Comparison of ENCODE assay signal across 9 mouse cellular contexts in the genomic region with DNA sequence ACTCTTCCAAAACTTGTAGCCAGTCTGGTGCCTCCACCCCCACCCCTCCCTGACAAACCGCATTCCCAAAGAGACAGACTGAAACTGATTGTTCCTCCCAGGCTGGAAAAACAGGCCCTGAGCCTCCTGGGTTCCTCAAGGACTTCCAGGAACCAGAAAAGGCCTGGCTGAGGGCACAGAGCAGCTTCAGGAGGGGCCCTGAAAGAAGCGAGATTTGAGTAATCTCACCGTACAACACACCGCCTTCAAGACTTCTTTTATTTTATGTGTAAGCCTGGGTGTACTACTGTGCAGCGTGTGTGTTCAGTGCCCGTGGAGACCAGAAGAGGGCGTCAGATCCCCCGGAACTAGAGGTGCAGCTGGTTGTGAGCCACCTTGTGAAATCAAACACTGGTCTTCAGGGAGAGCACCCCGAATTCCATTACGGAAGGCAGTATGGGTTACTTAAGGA.
DNase-seq lines count a peak whose midpoint lies in the region; ATAC-seq and TF ChIP-seq lines count a peak whose summit lies in the region.
"Had no signal": no experiment of that assay in that cellular context is flagged by ENCODE, and none has a peak within 500 bp of the region (broad histone marks: within the 10 kb centered on the region; RNA-seq: fewer than 3 reads in every experiment).

No protein-coding gene starts in this region.

- H3K36me3 ChIP-seq in embryonic facial prominence, embryonic 13.5 days: no peaks in the 10 kb centered on the region
- H3K36me3 ChIP-seq in liver, embryonic 11.5 days (ENCODE audit: control insufficient read depth, insufficient read depth, low read length): no peaks in the 10 kb centered on the region
- no peaks in the 10 kb centered on the region for H3K36me3 ChIP-seq in neural tube, embryonic 13.5 days

- H3K4me1 ChIP-seq in embryonic facial prominence, embryonic 13.5 days: peaks cover 22% of the 10 kb centered on the region
- peaks cover 14% of the 10 kb centered on the region for H3K4me1 ChIP-seq in liver, embryonic 11.5 days (replicated peaks; ENCODE audit: control insufficient read depth, insufficient read depth, low read length)
- H3K4me1 ChIP-seq in neural tube, embryonic 13.5 days (replicated peaks): peaks cover 32% of the 10 kb centered on the region

- H3K4me3 ChIP-seq in left cerebral cortex, adult 2 months: no peak overlapping the region
- no peak overlapping the region for H3K4me3 ChIP-seq in embryonic facial prominence, embryonic 13.5 days
- no peak overlapping the region for H3K4me3 ChIP-seq in liver, embryonic 11.5 days (ENCODE audit: low read depth, low read length)
- no peak overlapping the region for H3K4me3 ChIP-seq in neural tube, embryonic 13.5 days

- no peak for DNase-seq in left cerebral cortex, adult 2 months (ENCODE audit: extremely low spot score in 1 of 2, low spot score in 2 of 2)
- no peak for DNase-seq in left cerebral cortex, adult 18-20 months (ENCODE audit: low spot score in 2 of 2)
- no peak for DNase-seq in liver, embryonic 11.5 days (ENCODE audit: low spot score)
- no peak for DNase-seq in left cerebral cortex, postnatal 14 days (ENCODE audit: low spot score in 2 of 2)
- DNase-seq in heart, adult 11 months: no peak

- H3K4me2 ChIP-seq in embryonic facial prominence, embryonic 13.5 days: no peak overlapping the region
- no peak overlapping the region for H3K4me2 ChIP-seq in liver, embryonic 11.5 days
- peak overlapping the region; percentile 33; the same call in 1 of the 2 replicates for H3K4me2 ChIP-seq in neural tube, embryonic 13.5 days

- TF ChIP-seq CTCF in left cerebral cortex, adult 2 months (IDR thresholded peaks at IDR 0.05): peak; percentile 28

- no peaks in the 10 kb centered on the region for H3K27me3 ChIP-seq in embryonic facial prominence, embryonic 13.5 days
- no peaks in the 10 kb centered on the region for H3K27me3 ChIP-seq in liver, embryonic 11.5 days (replicated peaks; ENCODE audit: control insufficient read depth, insufficient read depth, low read length)
- no peaks in the 10 kb centered on the region for H3K27me3 ChIP-seq in neural tube, embryonic 13.5 days

- no peak overlapping the region for H3K9ac ChIP-seq in embryonic facial prominence, embryonic 13.5 days
- H3K9ac ChIP-seq in liver, embryonic 11.5 days (ENCODE audit: low read depth, low read length): no peak overlapping the region
- H3K9ac ChIP-seq in neural tube, embryonic 13.5 days: no peak overlapping the region; the same call in 1 of the 2 replicates

- ATAC-seq in embryonic facial prominence, embryonic 13.5 days (ENCODE audit: insufficient number of reproducible peaks, insufficient read depth, low FRiP score, low TSS enrichment, low read depth): no peak
- no peak for ATAC-seq in liver, embryonic 11.5 days (replicated peaks; ENCODE audit: low FRiP score)
- ATAC-seq in neural tube, embryonic 13.5 days (ENCODE audit: low read depth): peak; percentile 38
- ATAC-seq in erythroblast, adult 5-6 weeks (replicated peaks; ENCODE audit: low FRiP score, poor library complexity, severe bottlenecking): no peak
- ATAC-seq: activated CD4-positive, CD25-positive, alpha-beta regulatory T cell, adult 4 months had no signal

- peak overlapping the region; percentile 64 for H3K27ac ChIP-seq in left cerebral cortex, adult 2 months
- H3K27ac ChIP-seq in embryonic facial prominence, embryonic 13.5 days: peak overlapping the region; percentile 52
- peak overlapping the region; percentile 30; the same call in 1 of the 2 replicates for H3K27ac ChIP-seq in liver, embryonic 11.5 days (ENCODE audit: low read depth, low read length)
- H3K27ac ChIP-seq in neural tube, embryonic 13.5 days (replicated peaks): peak overlapping the region; percentile 94

- intact Hi-C loops in left cerebral cortex, adult 2 months (cut with DNase I): loop anchor here (5.0 kb wide), 1 partner anchor 95 kb away; the partner anchor contains the start of gene Errfi1
- intact Hi-C loops in left cerebral cortex, postnatal 14 days (cut with DNase I): no loop called here

- 59% methylated on average over 10 of the region's 10 CpGs for WGBS in embryonic facial prominence, embryonic 13.5 days
- 74% methylated on average over 10 of the region's 10 CpGs for WGBS in liver, embryonic 11.5 days
- WGBS in neural tube, embryonic 13.5 days: 65% methylated on average over 10 of the region's 10 CpGs

- no peaks in the 10 kb centered on the region for H3K9me3 ChIP-seq in embryonic facial prominence, embryonic 13.5 days
- H3K9me3 ChIP-seq in liver, embryonic 11.5 days (ENCODE audit: control insufficient read depth, low read length): no peaks in the 10 kb centered on the region
- H3K9me3 ChIP-seq in neural tube, embryonic 13.5 days: no peaks in the 10 kb centered on the region

Comparison
In these comparisons a context has a peak if more than half of its experiments do, and no peak if none do; other contexts are left out.
1. H3K27ac ChIP-seq: peak in every context shown above with its lines; median percentile 94 in neural tube, embryonic 13.5 days; 64 in left cerebral cortex, adult 2 months; 52 in embryonic facial prominence, embryonic 13.5 days; 30 in liver, embryonic 11.5 days.